Mouse (Mus musculus): Measurements from ENCODE around the gene Kcnc2. TPM values are rescaled to one million over a fixed set of nuclear protein-coding genes. Genes with fewer than 3 reads are reported as not detected.
"Not testable (repeated sequence)": the region's sequence is repeated elsewhere in the genome, so short reads cannot be mapped to it uniquely, and the experiment has no call there.

Kcnc2 gene
- 5.7 and 6.1 TPM in 2 replicates for polyA plus RNA-seq (2015; fragmentation: Nextera tagmentation; extraction: Ambion mirVana)

GRCm38 (mm10) chr10:112270887-112271802 lies at the start of gene Kcnc2:
Kcnc2 (plus strand) TSS chr10:112271121.
- Histone ChIP-seq H3K9me3 (replicated peaks) (no peaks in the 10 kb centered on the region), H3K4me1 (peaks cover 25% of the 10 kb centered on the region), H3K27ac (0 out of 2 replicates have a peak within 1 kb of the TSS, but pooled peaks have one; percentile 2), H3K4me3 (replicated peaks) (peak within 1 kb of the TSS; percentile 53), H3K9ac (peak within 1 kb of the TSS; percentile 49), H3K4me2 (peak within 1 kb of the TSS; percentile 86), H3K27me3 (peaks cover 38% of the 10 kb centered on the region), H3K36me3 (no peaks in the 10 kb centered on the region)
- ATAC-seq (replicated peaks; ENCODE audit: low FRiP score) = peak; percentile 78
- 2% methylated on average over 20 of the region's 20 CpGs for WGBS

GRCm38 (mm10) chr10:112227073-112227472 lies 43.8 kb upstream of the Kcnc2 start:
- Histone ChIP-seq H3K4me3 (replicated peaks) (no peak overlapping the region), H3K27me3 (no peaks in the 10 kb centered on the region), H3K27ac (0 out of 2 replicates have a peak overlapping the region, but pooled peaks have one; percentile 22), H3K4me2 (no peak overlapping the region), H3K4me1 (peaks cover 10% of the 10 kb centered on the region; the same call in 1 of the 2 replicates), H3K9ac (no peak overlapping the region), H3K9me3 (replicated peaks) (no peaks in the 10 kb centered on the region), H3K36me3 (no peaks in the 10 kb centered on the region)
- 61% methylated on average over 1 of the region's 1 CpGs for WGBS
- ATAC-seq (replicated peaks; ENCODE audit: low FRiP score) = no peak

GRCm38 (mm10) chr10:112229091-112229843 lies 41.7 kb upstream of the Kcnc2 start:
- not testable (repeated sequence) for H3K4me1 ChIP-seq; H3K36me3 ChIP-seq; H3K9me3 ChIP-seq (replicated peaks); H3K9ac ChIP-seq; H3K4me3 ChIP-seq (replicated peaks); H3K4me2 ChIP-seq; H3K27me3 ChIP-seq
- ATAC-seq (replicated peaks; ENCODE audit: low FRiP score) = peak; percentile 33
- 45% methylated on average over 6 of the region's 6 CpGs for WGBS
- peak overlapping the region; percentile 72 for H3K27ac ChIP-seq

- peak; percentile 87 for ATAC-seq (replicated peaks; ENCODE audit: low FRiP score)
- not testable (repeated sequence) for H3K4me1 ChIP-seq; H3K4me2 ChIP-seq; H3K9me3 ChIP-seq (replicated peaks); H3K27me3 ChIP-seq; H3K9ac ChIP-seq; H3K4me3 ChIP-seq (replicated peaks); H3K36me3 ChIP-seq; H3K27ac ChIP-seq
- WGBS = 11% methylated on average over 1 of the region's 1 CpGs
Measured at GRCm38 (mm10) chr10:112232733-112233132, 38.2 kb upstream of the Kcnc2 start.

DNA sequence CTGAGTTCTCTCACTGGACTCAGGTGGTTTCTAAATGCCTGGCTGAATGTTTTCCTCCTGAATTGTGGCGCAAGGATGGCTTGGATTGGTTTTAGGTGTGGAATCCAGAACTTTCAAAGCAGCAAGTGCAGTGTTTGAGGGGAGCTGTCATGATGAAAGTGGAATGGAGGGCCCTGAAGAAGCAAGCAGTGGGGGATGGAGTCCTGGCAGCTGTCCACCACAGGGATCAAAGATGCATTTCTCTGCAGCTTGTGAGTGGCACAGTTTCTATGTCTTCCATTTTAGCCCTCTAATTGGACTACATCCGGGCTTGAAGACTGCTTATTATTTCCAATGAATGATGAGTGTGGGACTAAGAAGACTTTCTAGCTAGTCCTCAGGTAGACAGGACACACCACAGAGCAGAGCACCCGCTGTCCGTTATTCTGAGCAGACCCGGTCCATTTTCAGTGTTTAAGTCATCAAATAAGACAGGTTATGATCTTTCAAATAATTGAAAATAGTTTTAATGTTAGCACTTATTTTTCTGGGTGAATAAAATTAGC lies 35.5 kb upstream of the Kcnc2 start:
- 0 out of 2 replicates have a peak, but pooled peaks have one; percentile 17 for ATAC-seq (replicated peaks; ENCODE audit: low FRiP score)

GRCm38 (mm10) chr10:112248273-112248672 lies 22.6 kb upstream of the Kcnc2 start:
- Histone ChIP-seq H3K36me3 (no peaks in the 10 kb centered on the region), H3K27me3 (no peaks in the 10 kb centered on the region), H3K9me3 (replicated peaks) (no peaks in the 10 kb centered on the region), H3K4me2 (no peak overlapping the region), H3K4me3 (replicated peaks) (no peak overlapping the region), H3K27ac (no peak overlapping the region), H3K4me1 (no peaks in the 10 kb centered on the region), H3K9ac (no peak overlapping the region)
- peak; percentile 64 for ATAC-seq (replicated peaks; ENCODE audit: low FRiP score)
- 43% methylated on average over 2 of the region's 2 CpGs for WGBS

More for the DNA sequence above, 35.5 kb upstream of the Kcnc2 start:
- H3K9ac ChIP-seq; H3K27me3 ChIP-seq; H3K9me3 ChIP-seq (replicated peaks); H3K36me3 ChIP-seq; H3K4me2 ChIP-seq; H3K4me3 ChIP-seq (replicated peaks); H3K27ac ChIP-seq; H3K4me1 ChIP-seq: not testable (repeated sequence)
- WGBS = 74% methylated on average over 5 of the region's 5 CpGs

- Histone ChIP-seq H3K27ac (no peak overlapping the region), H3K9me3 (replicated peaks) (no peaks in the 10 kb centered on the region; the same call in 1 of the 2 replicates), H3K36me3 (no peaks in the 10 kb centered on the region), H3K27me3 (no peaks in the 10 kb centered on the region), H3K4me2 (no peak overlapping the region), H3K4me3 (replicated peaks) (no peak overlapping the region), H3K9ac (no peak overlapping the region), H3K4me1 (no peaks in the 10 kb centered on the region)
- ATAC-seq (replicated peaks; ENCODE audit: low FRiP score) = no peak
- WGBS = 77% methylated on average over 3 of the region's 3 CpGs
Measured at GRCm38 (mm10) chr10:112263467-112263866, 7.5 kb upstream of the Kcnc2 start.

DNA sequence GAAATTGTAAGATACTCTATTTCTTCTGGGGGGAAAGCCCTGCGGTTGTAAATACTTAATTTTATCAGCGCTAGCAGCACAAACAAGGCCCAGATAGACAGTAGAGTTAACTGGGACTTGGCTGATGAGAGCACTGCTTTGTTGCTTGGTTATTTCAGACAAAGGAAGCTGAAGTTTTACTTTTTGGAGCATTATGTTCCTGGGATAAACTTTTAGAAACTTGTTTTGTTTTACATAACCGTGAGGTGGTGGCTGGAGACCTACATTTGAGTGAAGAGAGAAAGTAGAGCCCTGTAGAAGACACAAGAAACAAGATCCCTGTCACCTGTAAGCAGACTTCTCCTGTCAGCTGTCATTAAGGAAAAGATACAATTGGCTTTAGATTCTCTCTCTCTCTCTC lies 1.4 kb upstream of the Kcnc2 start:
- Histone ChIP-seq H3K4me1 (peaks cover 25% of the 10 kb centered on the region), H3K9ac (peak overlapping the region; percentile 49; the same call in 1 of the 2 replicates), H3K27ac (no peak overlapping the region), H3K9me3 (replicated peaks) (no peaks in the 10 kb centered on the region), H3K4me3 (replicated peaks) (peak overlapping the region; percentile 53), H3K36me3 (no peaks in the 10 kb centered on the region), H3K27me3 (peaks cover 38% of the 10 kb centered on the region), H3K4me2 (peak overlapping the region; percentile 86)
- WGBS = 75% methylated on average over 3 of the region's 3 CpGs
- no peak for ATAC-seq (replicated peaks; ENCODE audit: low FRiP score)

DNA sequence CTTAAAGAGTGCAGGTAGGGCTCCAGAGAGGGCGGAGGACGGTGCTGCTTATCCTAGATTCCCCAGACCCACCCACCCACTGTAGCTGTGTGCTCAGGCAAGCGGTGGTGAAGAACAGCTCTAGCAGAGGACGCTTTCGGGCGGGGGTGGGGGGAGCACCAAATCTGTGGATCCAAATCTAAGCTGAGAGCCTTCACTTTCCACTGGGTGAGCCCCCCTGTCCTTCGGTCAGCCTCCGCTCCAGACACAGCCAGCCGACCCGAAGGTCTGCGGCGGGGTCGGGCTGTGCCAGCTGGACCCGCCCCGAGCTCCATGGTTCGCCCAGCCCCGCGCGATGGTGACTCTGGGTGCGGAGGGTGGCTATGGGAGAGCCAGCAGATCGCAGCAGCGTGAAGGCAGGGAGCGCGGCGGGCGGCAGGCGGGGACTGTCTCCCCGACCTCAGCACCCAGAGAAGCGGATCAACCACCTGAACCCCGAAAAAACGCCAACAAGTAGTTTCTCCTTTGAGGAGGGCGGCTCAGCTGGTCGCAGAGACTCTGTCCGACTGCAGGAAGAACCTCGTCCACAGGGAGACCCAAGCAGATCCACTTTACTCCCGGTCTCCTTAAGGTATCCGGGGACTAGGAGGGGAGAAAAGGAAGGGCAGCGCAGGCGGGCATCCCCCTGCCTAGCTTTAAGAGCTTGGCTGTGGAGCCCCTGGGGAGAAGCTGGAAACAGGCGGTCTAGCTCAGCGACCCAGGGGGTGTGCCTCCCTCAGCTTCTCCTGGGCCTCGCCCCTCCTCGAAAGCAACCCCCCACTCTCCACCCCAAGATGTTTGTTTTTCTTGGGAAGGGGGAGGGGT lies 761 bp upstream of the Kcnc2 start:
- Histone ChIP-seq H3K27ac (0 out of 2 replicates have a peak overlapping the region, but pooled peaks have one; percentile 2), H3K9me3 (replicated peaks) (no peaks in the 10 kb centered on the region), H3K9ac (peak overlapping the region; percentile 49), H3K4me2 (peak overlapping the region; percentile 86), H3K4me1 (peaks cover 25% of the 10 kb centered on the region), H3K27me3 (peaks cover 38% of the 10 kb centered on the region), H3K4me3 (replicated peaks) (peak overlapping the region; percentile 53), H3K36me3 (no peaks in the 10 kb centered on the region)
- 1% methylated on average over 43 of the region's 43 CpGs for WGBS
- ATAC-seq (replicated peaks; ENCODE audit: low FRiP score) = peak; percentile 77

DNA sequence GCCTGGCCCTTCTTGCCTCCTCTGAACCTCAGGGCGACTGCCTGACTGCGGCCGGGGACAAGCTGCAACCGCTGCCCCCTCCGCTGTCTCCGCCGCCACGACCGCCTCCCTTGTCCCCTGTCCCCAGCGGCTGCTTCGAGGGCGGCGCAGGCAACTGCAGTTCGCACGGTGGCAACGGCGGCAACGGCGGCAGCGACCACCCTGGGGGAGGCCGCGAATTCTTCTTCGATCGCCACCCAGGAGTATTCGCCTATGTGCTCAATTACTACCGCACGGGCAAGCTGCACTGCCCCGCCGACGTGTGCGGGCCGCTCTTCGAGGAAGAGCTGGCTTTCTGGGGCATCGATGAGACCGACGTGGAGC lies 863 bp downstream of the Kcnc2 start:
- Histone ChIP-seq H3K27me3 (peaks cover 38% of the 10 kb centered on the region), H3K9me3 (replicated peaks) (no peaks in the 10 kb centered on the region), H3K4me2 (peak overlapping the region; percentile 86), H3K4me3 (replicated peaks) (peak overlapping the region; percentile 53), H3K9ac (peak overlapping the region; percentile 41; the same call in 1 of the 2 replicates), H3K36me3 (no peaks in the 10 kb centered on the region), H3K4me1 (peaks cover 25% of the 10 kb centered on the region), H3K27ac (no peak overlapping the region)
- under 1% methylated on average over 36 of the region's 36 CpGs for WGBS
- ATAC-seq (replicated peaks; ENCODE audit: low FRiP score) = peak; percentile 37; the same call in 1 of the 2 replicates

GRCm38 (mm10) chr10:112272171-112272570 lies 1.2 kb downstream of the Kcnc2 start:
- Histone ChIP-seq H3K27me3 (peaks cover 38% of the 10 kb centered on the region), H3K4me2 (peak overlapping the region; percentile 86), H3K27ac (no peak overlapping the region), H3K36me3 (no peaks in the 10 kb centered on the region), H3K4me1 (peaks cover 25% of the 10 kb centered on the region), H3K9ac (peak overlapping the region; percentile 41; the same call in 1 of the 2 replicates), H3K4me3 (replicated peaks) (peak overlapping the region; percentile 53), H3K9me3 (replicated peaks) (no peaks in the 10 kb centered on the region)
- ATAC-seq (replicated peaks; ENCODE audit: low FRiP score) = no peak
- 12% methylated on average over 14 of the region's 14 CpGs for WGBS
